Mouse (Mus musculus) heart, adult 18-20 months (tissue): ENCODE results near the gene Zbtb20. TPM values are rescaled to one million over a fixed set of nuclear protein-coding genes. Genes with fewer than 3 reads are reported as not detected.

ENCODE experiments used
- DNase-seq, 2 experiments: peaks; one replicate each; pipeline ENCODE4 v3.0.0; 2021 to 2022; ENCODE audit warnings: mixed read lengths in 1 of 2
- total RNA-seq, 2 experiments: library from RNA; stranded (reverse); gene quantifications; 2 replicates each; pipeline ENCODE4 v1.2.3; 2021

The Zbtb20 gene
- total RNA-seq, 2 experiments from 2014 or later, result 149 to 178 TPM

DNA sequence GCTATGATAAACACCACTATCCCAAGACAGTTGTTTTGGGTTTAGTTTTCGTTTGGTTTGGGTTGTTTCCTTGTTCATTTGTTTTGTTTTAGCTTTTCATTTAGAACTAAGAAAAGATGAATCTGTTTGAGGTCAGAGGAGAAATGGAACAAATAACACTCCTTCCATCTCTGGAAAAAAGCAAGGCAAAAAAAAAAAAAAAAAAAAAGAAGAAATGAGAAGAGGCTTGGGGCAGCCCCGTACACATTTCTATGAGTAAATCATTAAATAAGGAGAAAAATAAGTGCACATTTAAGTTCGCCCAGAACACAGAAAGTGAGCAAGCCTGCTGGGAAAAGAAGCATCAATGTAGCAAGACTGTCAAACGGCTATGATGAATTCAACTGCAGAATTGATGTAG, 690.2 kb downstream of the Zbtb20 start:
- no peak for DNase-seq

DNA sequence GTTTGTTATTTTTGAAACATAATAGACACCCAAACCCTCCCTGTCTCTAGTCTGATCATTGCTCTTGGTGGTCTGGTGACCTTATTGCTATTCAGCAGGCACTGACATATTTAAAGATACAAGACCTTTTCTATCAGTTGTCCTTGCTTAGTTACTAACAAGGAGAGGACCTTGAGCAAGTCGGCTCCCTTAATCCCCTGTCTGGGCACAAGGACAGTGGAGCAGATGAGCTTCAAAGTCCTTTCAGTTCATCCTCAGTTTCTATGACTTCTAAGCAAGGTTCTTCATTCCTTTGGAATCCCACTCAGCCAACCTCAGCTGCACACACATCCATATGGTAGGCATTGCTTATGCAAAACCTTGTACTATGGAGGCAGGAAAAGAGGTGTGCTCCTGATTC, 690.8 kb downstream of the Zbtb20 start:
- no peak for DNase-seq

DNA sequence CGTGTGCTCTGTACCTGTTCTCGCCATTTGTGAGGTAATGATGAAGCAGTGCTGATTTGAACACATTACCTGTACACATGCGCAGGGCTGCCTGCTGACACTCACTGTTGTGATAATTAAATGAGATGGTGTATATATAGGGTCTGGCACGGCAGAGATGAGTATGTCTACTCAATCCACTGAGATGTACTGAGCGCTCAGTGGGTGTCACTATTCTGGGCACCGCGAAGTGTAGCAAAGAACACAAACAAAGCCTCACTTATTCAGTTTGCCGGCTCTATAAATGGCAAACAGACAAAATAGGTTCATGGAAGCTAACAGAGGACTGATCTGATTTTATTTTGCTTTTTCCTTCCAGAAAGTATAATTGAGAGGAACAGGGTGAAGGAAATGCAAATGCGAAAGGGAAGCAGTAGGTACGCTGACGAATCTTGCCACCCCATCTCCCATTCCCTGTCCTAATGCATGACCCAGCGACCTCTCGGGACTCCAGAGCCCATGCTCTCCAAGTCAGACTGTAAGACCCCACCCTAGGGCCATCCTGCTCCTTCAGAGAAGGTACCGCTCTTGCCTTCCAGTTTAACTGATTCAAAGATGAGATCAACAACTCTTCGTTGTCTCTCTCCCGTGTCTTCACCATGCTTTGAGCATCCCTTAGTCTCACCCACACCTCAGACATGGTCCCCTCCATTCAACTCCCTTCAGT, 695.8 kb downstream of the Zbtb20 start:
- no peak for DNase-seq

- peak in 1 of 2 experiments; percentile 34 for DNase-seq
These were observed 696.5 kb downstream of the Zbtb20 start for GRCm38 (mm10) chr16:43572171-43572570.

- DNase-seq, result peak; percentile 50
These were observed 697.1 kb downstream of the Zbtb20 start for GRCm38 (mm10) chr16:43572766-43573165.

DNA sequence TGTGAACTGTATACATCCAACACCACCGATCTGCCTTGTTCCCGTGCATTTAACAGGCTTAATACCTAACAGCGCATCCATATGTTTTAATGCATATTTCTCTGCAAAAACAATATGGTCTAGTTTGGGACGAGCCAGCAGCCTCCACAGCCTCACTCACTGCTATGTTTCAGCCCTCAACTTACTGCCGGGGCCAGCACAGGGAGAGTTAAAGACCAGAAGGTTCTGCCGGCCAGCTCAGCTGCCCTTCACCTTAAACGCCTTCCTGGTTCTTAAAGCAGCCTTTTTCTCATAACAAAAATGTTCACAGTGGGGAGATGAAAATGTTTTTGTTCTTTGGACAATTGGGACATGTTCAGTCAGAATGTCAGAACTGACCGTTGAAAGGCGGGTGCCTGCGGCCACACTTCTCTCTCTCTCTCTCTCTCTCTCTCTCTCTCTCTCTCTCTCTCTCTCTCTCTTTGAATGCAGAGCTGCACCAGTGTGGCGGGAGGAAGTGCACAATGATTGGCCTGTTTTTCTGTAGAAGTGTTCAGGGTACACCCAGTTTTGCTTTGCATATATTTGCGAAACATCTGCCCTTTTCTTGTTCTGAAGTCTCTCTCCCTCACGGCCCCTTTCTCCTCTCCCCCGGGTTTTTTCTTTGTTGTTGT, 697.6 kb downstream of the Zbtb20 start:
- peak; percentile 56 to 69 for DNase-seq

GRCm38 (mm10) chr16:43574006-43574764, 698.5 kb downstream of the Zbtb20 start:
- peak; percentile 94 to 98 for DNase-seq

- peak in 1 of 2 experiments; percentile 42 for DNase-seq
These were observed 699.4 kb downstream of the Zbtb20 start for GRCm38 (mm10) chr16:43575066-43575465.

- no peak for DNase-seq
These were observed 699.8 kb downstream of the Zbtb20 start for GRCm38 (mm10) chr16:43575507-43575906.

DNA sequence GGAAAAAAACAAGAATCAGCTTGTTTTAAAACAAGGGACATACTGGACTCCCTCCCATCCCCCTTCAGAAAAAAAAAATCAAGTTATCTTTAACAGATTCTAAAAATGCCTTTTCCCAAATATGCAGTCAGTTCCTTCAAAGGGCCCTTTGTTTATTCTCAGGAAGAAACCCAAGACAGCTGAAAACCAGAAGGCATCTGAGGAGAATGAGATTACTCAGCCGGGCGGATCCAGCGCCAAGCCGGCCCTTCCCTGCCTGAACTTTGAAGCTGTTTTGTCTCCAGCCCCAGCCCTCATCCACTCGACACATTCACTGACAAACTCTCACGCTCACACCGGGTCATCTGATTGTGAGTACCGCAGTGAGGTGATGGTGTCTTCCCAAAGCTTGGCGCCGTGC, 701.7 kb downstream of the Zbtb20 start:
- DNase-seq, result peak; percentile 80 to 89

DNA sequence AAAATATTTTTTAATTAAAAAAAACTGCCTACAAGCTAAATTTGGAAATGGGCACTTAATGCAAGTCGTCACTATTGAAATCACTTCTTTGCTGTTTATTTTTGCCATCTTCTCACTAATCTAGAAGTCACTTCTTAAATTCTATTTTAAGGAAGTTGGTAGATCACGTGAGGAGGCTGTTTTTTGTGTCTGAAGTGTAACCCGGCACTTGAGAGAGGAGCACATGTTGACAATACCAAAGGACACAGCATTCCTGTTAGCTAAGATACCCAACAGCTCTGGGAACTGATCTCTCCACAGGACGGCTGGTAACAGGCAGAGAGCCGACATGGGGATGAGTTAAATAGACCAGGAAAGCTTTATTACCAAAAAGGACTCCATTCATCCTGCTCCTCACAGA, 702.7 kb downstream of the Zbtb20 start:
- DNase-seq, result peak; percentile 52 to 56

GRCm38 (mm10) chr16:43579111-43579510, 703.4 kb downstream of the Zbtb20 start:
- peak; percentile 66 to 68 for DNase-seq

GRCm38 (mm10) chr16:43580321-43580822, 704.7 kb downstream of the Zbtb20 start:
- DNase-seq, result no peak

GRCm38 (mm10) chr16:43581551-43581950, 705.9 kb downstream of the Zbtb20 start:
- DNase-seq, result no peak

DNA sequence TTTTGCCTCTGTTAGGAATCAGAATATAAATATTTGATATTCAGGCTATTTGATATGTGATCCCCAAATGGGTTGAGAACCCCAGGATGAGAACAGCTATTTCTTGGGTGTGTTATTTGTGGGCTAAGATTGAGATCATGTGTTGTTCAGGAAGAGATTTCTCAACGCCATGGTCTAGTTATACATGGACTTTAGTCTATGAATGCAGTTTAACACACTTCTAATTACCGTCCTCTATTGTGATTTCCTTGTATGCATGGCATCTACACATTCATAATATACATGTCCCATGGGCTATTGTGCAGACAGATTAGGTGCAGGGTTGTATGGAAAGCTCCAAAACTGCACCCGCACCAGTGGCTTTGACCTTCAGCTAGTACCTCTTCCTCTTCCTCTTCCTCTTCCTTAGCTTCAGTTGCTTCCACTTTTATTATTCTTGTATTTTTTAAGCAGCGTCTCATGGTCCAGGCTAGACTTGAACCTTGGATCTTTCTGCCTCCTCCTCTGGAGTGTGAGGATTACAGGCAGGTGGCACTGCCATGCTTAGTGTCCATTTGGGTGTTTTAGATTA, 711.3 kb downstream of the Zbtb20 start:
- no peak for DNase-seq

DNA sequence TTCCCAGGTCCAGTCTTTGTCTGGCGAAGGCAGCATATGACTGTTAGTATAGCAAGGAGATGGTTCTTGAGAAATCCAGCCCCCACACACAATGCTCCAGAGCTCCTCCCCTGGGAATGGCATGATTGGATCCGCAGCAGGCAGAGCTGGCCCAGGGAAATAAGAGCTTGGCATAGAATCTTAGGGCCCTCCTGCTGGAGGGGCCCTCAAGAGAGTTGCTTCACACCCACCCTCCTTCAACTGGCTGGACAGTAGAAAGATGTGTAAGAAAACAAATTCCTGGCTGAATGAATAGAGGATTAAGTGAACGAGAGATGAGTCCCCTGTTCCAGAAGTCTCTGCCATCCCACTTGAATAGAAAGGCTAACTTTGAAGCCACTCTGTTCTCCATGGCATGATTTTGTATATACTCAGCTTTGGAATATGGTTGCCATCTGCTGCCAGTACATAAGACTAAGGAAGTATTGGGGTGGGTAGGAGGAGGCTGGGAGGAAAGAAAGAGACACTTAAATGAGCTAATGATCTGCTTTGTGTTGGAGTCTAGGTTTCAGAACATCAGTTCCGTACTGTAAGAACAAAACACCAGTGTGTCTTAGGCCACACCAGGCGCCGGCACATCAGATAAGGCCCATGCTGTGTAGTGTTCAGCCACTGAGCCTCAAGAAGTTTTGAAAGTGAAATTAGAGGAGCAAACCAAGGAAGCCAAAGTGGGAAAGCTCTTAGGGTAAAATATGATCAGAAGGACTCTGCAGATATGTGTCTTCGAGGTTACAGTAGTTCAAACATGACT, 715.2 kb downstream of the Zbtb20 start:
- peak; percentile 57 to 72 for DNase-seq

DNA sequence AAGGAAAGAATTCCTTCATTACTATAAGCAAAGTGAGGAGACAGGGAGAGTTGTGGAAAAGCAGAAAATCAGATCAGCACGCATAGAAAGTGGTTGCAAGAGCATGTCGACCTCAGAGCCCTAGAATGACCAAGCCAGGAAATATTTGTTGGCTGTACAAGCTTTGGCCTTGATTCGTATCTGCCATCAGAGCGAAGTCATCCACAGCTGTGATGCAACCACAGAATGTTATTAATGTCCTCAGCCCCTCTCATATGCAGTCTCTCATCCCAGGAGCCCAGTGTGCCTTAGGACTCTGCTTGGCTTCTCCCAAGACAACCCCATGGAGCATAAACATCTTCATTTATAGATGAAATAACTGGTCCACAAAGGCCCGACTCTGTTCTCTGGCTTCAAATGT, 716.4 kb downstream of the Zbtb20 start:
- DNase-seq, result peak; percentile 60 to 69

- DNase-seq, result no peak
These were observed 717.1 kb downstream of the Zbtb20 start for GRCm38 (mm10) chr16:43592801-43593200.

- DNase-seq, result no peak
These were observed 721.8 kb downstream of the Zbtb20 start for GRCm38 (mm10) chr16:43597375-43598060.

DNA sequence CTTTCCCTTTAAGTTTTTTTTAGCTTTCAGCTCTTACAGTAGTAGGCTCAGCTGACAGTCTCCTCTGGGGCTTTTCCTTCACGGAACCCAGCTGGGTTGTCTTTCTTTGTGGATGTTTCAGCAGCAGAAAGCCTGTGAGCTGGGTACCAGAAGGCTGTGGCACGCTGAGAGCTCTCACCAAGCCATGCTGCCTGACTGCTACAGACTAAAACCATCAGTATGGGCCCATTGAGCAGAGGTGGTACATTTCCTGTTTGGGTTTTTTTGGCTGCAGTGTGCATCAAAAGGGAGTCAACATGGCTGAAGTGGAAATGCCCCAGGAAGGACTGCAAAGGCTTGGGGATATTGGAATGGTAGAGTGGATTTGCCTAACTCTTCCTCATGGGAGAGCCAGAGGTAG, 724.0 kb downstream of the Zbtb20 start:
- DNase-seq, result no peak

DNA sequence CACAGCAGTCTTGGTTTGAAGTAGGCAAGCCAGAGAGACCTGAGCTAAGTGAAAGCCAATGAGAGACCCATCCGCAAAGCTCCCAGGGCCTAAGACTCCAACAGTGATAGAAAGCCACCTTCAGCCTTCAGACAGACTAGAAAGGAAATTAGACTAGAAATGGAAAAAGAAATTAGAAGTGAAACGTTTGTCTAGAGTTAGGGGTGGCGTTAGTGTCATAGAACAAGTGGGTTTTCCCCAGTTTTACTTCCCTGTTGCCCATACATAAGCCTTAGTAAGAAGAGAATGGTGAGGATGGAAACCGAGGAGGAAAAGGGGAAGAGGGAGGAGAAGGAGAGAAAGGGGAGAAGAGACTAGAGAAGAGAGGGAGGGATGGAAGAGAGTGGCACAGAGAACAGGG, 726.9 kb downstream of the Zbtb20 start:
- DNase-seq, result no peak
